Mouse (Mus musculus) small intestine, adult 2 months (tissue): ENCODE data around the gene Tmie.
"Not testable (repeated sequence)": the region's sequence is repeated elsewhere in the genome, so short reads cannot be mapped to it uniquely, and the experiment has no call there.

Experiments used
- CTCF ChIP-seq: fragments of 200-500 bp; IDR thresholded peaks from 2 replicates; pipeline ENCODE4 v1.5.1; 2012; ENCODE audit warnings: low read depth, mild to moderate bottlenecking, control low read depth, inconsistent platforms, low read length, moderate library complexity, mixed read lengths; ENCODE audit not compliant: insufficient replicate concordance, insufficient read length; ENCODE audit errors: extremely low read depth
- POLR2A ChIP-seq: fragments of 200-500 bp; IDR thresholded peaks from 2 replicates; pipeline ENCODE4 v1.6.1; 2012; ENCODE audit warnings: low read depth, mild to moderate bottlenecking, control low read depth, inconsistent platforms, low read length, moderate library complexity

- not testable (repeated sequence) for TF ChIP-seq CTCF, POLR2A
These were observed 59.4 kb downstream of the Tmie start for GRCm38 (mm10) chr9:110820546-110820945.
